Mouse (Mus musculus): ENCODE results near the gene Zdhhc8.

- TF ChIP-seq CTCF (conservative IDR thresholded peaks at IDR 0.05; ENCODE audit: insufficient read depth, insufficient read length, low read depth, low read length): no peak
- no peak for TF ChIP-seq POLR2A (IDR thresholded peaks at IDR 0.05; ENCODE audit: low read depth, low read length)
These were observed 7.7 kb downstream of the Zdhhc8 start for GRCm38 (mm10) chr16:18227187-18227586.
